Mouse (Mus musculus) hindbrain, embryonic 10.5 days (tissue): Measurements from ENCODE around the gene Ikzf4. TPM values are rescaled to one million over a fixed set of nuclear protein-coding genes. Genes with fewer than 3 reads are reported as not detected.
A peak's percentile ranks its signal among the peaks of the same experiment; 100 is the strongest.

Experiments used
- DNase-seq: peaks from one replicate; pipeline ENCODE4 v3.0.0-alpha.2; 2017; ENCODE audit warnings: low spot score
- H3K27ac ChIP-seq: fragments of 300-500 bp; sonication (generic); 2 replicates; pipeline ENCODE4 v1.5.1; 2016; ENCODE audit warnings: mild to moderate bottlenecking, moderate library complexity
- H3K27me3 ChIP-seq: fragments of 300-500 bp; sonication (generic); 2 replicates; pipeline ENCODE4 v1.6.1; 2016; ENCODE audit warnings: mild to moderate bottlenecking; ENCODE audit not compliant: poor library complexity, insufficient read depth, severe bottlenecking
- H3K36me3 ChIP-seq: fragments of 300-500 bp; sonication (generic); 2 replicates; pipeline ENCODE4 v1.6.1; 2016; ENCODE audit warnings: mild to moderate bottlenecking, moderate library complexity
- H3K4me1 ChIP-seq: fragments of 300-500 bp; sonication (generic); replicated peaks from 2 replicates; pipeline ENCODE4 v1.6.1; 2016; ENCODE audit warnings: mild to moderate bottlenecking
- H3K4me3 ChIP-seq: fragments of 300-500 bp; sonication (generic); 2 replicates; pipeline ENCODE4 v1.5.1; 2016; ENCODE audit warnings: mild to moderate bottlenecking, moderate library complexity
- H3K9me3 ChIP-seq: fragments of 300-500 bp; sonication (generic); 2 replicates; pipeline ENCODE4 v1.6.1; 2016; ENCODE audit warnings: mild to moderate bottlenecking, moderate library complexity
- WGBS: fragments of 180-500 bp; shearing (Covaris S2); methylation state at CpG from one replicate; pipeline ENCODE4 v1.1.7; 2016; 5-methylcytosine and 5-hydroxymethylcytosine counted together
- polyA plus RNA-seq: library from polyadenylated mRNA; unstranded; fragments of >200 nt; fragmentation: Nextera tagmentation; extraction: Ambion mirVana; gene quantifications from 2 replicates; pipeline ENCODE4 v1.2.1, GENCODE M21; 2016

Gene Ikzf4
- polyA plus RNA-seq = 2.6 and 3.5 TPM in 2 replicates

DNA sequence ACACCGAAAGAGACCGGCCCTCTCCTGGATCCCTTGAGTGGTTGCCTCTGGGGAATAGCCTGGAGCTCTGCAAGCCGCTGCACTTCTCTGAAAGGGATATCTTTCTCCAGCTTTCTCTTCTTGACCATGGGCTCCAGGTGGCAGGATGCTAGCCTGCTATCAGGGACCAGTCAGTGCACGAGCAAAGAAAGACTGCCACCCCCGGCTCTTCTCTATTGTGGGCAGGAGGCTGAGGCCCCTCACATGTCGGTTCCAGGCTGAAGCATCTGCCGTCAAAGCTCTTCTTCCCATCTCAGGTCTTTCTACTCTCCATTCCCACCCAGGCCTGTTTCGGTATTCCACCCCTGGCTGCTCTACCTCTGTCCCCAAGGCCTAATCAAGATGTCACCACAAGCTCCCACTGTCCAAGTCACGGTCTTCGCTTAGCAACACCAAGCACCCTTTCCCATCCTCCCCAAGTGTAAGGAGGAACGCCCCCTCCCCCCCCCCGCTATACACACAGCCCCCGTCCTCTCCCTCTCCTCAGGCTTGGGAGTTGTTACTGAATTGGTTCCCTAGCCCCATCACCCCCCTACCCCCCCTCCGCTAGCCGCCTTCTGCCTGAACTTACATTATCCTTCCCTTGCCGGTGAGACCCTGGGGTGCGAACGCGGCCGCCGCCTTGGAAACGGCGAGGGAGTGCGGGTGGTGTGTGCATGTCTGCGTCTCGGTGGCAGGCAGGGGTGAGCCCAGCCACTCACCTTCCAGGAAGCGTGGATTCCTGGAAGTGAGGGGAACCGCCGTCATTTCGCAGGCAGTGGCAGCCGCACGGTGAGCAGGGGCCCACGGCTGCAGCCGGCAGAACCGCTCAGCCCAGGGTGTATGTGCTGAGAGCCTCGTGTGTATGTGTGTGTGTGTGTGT, at the start of gene Ikzf4:
Ikzf4 (minus strand) TSS at position 881 of the 901 bp plus-strand sequence.
- H3K27ac ChIP-seq = peak within 1 kb of the TSS; percentile 90
- 2% methylated on average over 36 of the region's 36 CpGs for WGBS
- peaks cover 16% of the 10 kb centered on the region for H3K36me3 ChIP-seq
- DNase-seq = peak; percentile 59
- H3K4me3 ChIP-seq = peak within 1 kb of the TSS; percentile 70
- H3K27me3 ChIP-seq = peaks cover 20% of the 10 kb centered on the region
- H3K4me1 ChIP-seq = peaks cover 31% of the 10 kb centered on the region
- H3K9me3 ChIP-seq = no peaks in the 10 kb centered on the region

DNA sequence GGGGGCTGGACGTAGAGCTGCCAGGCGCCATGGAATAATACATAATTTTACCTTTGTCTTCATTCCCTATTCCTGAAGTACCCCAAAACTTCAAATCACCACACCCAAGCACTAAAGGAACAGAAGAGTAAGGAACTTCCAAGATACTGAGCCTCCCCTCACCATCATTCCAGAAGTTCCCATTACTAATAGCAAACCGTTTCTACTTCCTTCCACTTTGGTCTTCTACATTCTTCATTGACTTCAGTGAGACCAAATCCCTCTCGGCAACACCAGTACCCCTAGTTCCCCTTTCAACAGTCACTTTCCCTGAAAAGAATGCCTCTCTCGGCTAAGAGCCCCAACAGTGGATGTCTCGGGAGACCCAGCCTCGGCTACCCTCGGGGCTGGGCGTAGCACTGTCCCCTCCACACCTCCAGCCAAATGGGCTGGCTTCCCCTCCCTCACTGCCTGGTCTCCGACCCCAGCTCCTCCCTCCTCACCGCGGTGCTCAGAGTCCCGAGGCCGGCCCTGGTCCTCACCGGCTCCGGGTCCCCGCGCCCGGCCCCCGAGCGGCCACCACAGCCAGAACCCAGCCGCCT, 49.7 kb upstream of the Ikzf4 start:
- Histone ChIP-seq H3K4me3 (peak overlapping the region; percentile 83), H3K4me1 (peaks cover 17% of the 10 kb centered on the region), H3K27me3 (no peaks in the 10 kb centered on the region), H3K36me3 (peaks cover 38% of the 10 kb centered on the region), H3K9me3 (no peaks in the 10 kb centered on the region), H3K27ac (peak overlapping the region; percentile 98)
- no peak for DNase-seq
- WGBS = under 1% methylated on average over 22 of the region's 22 CpGs

DNA sequence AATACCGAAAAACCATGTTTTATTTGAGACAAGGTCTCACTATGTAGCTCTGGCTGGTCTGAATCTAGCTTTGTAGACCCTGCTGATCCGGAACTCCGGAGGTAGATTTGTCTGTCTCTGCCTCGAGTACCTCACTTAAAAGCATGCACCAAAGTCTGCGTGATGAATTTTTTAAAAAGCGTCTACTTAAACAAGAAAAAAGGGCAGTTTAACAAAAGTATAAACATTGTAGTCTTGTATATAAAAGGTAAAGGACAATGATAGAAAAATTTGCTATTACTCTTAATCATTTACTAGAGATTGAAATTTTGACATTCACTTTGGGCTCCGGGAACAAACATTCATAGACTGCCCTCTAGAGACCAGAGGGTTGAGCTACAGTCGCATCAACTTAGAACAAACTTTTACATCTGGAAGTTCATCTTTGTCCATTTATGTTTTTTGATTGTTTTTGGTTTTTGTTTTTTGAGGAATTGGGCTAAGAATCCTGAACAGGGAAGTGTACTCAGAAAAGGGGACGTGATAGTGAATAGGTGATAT, 28.7 kb upstream of the Ikzf4 start:
- Histone ChIP-seq H3K27ac (0 out of 2 replicates have a peak overlapping the region, but pooled peaks have one; percentile 83), H3K27me3 (peaks cover 36% of the 10 kb centered on the region), H3K36me3 (peaks cover 24% of the 10 kb centered on the region), H3K4me1 (peaks cover 23% of the 10 kb centered on the region), H3K4me3 (peak overlapping the region; percentile 80), H3K9me3 (no peaks in the 10 kb centered on the region)
- WGBS = 4% methylated on average over 9 of the region's 9 CpGs
- DNase-seq = no peak

DNA sequence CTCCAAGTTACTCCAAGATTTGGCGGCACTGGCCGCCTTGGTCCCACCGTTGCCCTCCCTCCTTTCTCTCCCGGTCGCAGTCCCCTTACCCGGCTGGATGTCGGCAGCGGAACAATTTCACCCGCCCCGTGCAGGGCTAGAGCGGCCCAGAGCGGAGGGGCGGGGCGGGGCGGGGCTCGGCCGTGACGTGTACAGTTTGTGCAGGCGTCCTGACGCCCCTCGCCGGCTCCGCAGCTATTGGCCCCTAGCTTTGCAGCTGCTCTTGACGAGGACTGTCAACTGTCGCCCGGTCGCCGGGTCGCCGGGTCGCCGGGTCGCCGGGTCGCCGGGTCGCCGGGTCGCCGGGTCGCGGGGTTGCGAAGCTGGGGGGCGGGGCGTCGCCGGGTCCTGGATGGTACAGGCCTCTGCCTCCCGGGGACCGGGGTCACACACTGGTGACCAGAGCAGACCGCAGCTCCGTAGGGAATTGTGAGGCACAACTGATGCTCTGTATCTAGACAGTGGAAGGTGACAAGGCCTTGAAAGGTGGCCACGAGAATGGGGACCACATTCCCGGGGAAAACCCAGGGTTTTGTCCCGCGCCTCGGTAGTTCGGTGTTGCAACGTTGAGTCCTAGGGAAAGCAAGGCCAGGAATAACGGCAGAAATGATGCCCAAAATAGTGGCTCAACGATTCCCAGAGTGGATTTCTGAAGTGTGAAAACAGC, 28.1 kb upstream of the Ikzf4 start, which contains the start of gene Suox:
Suox (minus strand) TSS at position 311 of the 706 bp plus-strand sequence.
- Histone ChIP-seq H3K27ac (peak within 1 kb of the TSS; percentile 83), H3K4me3 (peak within 1 kb of the TSS; percentile 80), H3K9me3 (no peaks in the 10 kb centered on the region), H3K27me3 (peaks cover 36% of the 10 kb centered on the region), H3K36me3 (peaks cover 18% of the 10 kb centered on the region), H3K4me1 (peaks cover 28% of the 10 kb centered on the region)
- under 1% methylated on average over 60 of the region's 60 CpGs for WGBS
- peak; percentile 94 for DNase-seq

GRCm38 (mm10) chr10:128671148-128671547, 25.4 kb upstream of the Ikzf4 start:
- 91% methylated on average over 9 of the region's 9 CpGs for WGBS
- H3K27ac ChIP-seq = 0 out of 2 replicates have a peak overlapping the region, but pooled peaks have one; percentile 23
- H3K4me1 ChIP-seq = peaks cover 36% of the 10 kb centered on the region
- no peak overlapping the region; the same call in 1 of the 2 replicates for H3K4me3 ChIP-seq
- H3K9me3 ChIP-seq = no peaks in the 10 kb centered on the region
- peaks cover 12% of the 10 kb centered on the region for H3K36me3 ChIP-seq
- H3K27me3 ChIP-seq = peaks cover 36% of the 10 kb centered on the region
- DNase-seq = no peak

- Histone ChIP-seq H3K4me1 (peaks cover 31% of the 10 kb centered on the region), H3K9me3 (no peaks in the 10 kb centered on the region), H3K27ac (peak overlapping the region; percentile 88), H3K4me3 (peak overlapping the region; percentile 85), H3K27me3 (peaks cover 36% of the 10 kb centered on the region), H3K36me3 (peaks cover 11% of the 10 kb centered on the region; the same call in 1 of the 2 replicates)
- WGBS = under 1% methylated on average over 42 of the region's 42 CpGs
- DNase-seq = peak; percentile 61
These were observed 23.2 kb upstream of the Ikzf4 start for GRCm38 (mm10) chr10:128668790-128669672.

- H3K27ac ChIP-seq = no peak overlapping the region
- 92% methylated on average over 2 of the region's 2 CpGs for WGBS
These were observed 20.0 kb upstream of the Ikzf4 start for GRCm38 (mm10) chr10:128665806-128666205.

DNA sequence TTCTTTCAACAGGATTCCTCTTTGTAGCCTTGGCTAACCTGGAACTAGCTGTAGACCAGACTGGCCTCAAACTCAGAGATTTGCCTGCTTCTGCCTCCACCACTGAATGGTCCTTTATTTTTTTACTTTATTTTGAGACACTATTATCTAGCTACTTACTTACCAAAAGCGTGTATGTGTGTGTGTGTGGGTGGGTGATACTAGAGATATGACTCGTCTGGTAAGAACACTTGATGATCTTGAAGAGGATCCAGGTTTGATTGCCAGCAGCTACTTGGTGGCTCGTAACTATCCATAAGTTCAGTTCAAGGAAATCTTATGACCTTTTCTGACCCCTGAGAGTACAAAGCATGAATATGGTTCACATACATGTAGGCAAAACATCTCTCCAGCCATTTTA, 19.5 kb upstream of the Ikzf4 start:
- WGBS = 84% methylated on average over 3 of the region's 3 CpGs
- H3K4me1 ChIP-seq = peaks cover 14% of the 10 kb centered on the region
- no peak overlapping the region for H3K27ac ChIP-seq
- H3K4me3 ChIP-seq = no peak overlapping the region
- no peaks in the 10 kb centered on the region for H3K36me3 ChIP-seq
- DNase-seq = no peak
- H3K9me3 ChIP-seq = no peaks in the 10 kb centered on the region
- H3K27me3 ChIP-seq = peaks cover 8% of the 10 kb centered on the region

More at GRCm38 (mm10) chr10:128665806-128666205, 20.0 kb upstream of the Ikzf4 start:
- peaks cover 2% of the 10 kb centered on the region; the same call in 1 of the 2 replicates for H3K36me3 ChIP-seq
- peaks cover 13% of the 10 kb centered on the region for H3K27me3 ChIP-seq
- H3K4me1 ChIP-seq = peaks cover 14% of the 10 kb centered on the region
- DNase-seq = no peak
- H3K4me3 ChIP-seq = no peak overlapping the region
- no peaks in the 10 kb centered on the region for H3K9me3 ChIP-seq

- DNase-seq = no peak
- 77% methylated on average over 3 of the region's 3 CpGs for WGBS
- H3K4me1 ChIP-seq = peaks cover 16% of the 10 kb centered on the region
- H3K4me3 ChIP-seq = no peak overlapping the region
- H3K9me3 ChIP-seq = no peaks in the 10 kb centered on the region
- H3K27me3 ChIP-seq = peaks cover 3% of the 10 kb centered on the region; the same call in 1 of the 2 replicates
- no peaks in the 10 kb centered on the region for H3K36me3 ChIP-seq
- no peak overlapping the region for H3K27ac ChIP-seq
These were observed 19.0 kb upstream of the Ikzf4 start for GRCm38 (mm10) chr10:128664808-128665207.

DNA sequence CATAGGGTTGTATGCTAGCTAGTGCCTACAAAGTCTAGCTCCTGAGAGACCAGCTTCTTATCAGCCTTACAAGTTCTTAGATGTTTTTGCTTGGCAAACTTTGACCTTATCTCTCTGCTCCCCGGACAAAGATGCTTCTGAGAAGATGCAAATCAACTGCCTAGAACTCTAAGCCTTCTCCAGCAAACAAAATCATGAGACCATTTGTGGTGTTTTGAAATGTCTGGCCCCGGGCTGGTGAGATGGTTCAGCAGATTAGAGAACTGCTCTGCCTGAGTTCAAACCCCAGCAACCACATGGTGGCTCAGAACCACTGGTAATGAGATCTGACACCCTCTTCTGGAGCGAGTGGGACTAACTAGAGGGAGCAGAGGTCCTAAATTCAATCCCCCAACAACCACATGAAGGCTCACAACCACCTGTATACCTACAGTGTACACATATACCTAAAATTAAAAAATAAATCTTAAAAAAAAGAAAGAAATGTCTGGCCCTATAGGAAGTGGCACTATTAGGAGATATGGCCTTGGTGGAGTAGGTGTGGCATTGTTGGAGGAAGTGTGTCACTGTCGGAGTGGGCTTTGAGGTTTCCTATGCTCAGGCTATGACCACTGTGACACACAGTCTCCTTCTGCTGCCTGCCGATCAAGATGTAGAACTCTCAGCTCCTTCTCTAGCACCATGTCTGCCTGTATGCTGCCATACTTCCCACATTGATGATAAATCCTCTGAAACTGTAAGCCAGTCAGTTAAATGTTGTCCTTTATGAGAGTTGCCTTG, 17.8 kb upstream of the Ikzf4 start:
- Histone ChIP-seq H3K4me3 (no peak overlapping the region), H3K27me3 (no peaks in the 10 kb centered on the region)
- 69% methylated on average over 5 of the region's 5 CpGs for WGBS

DNA sequence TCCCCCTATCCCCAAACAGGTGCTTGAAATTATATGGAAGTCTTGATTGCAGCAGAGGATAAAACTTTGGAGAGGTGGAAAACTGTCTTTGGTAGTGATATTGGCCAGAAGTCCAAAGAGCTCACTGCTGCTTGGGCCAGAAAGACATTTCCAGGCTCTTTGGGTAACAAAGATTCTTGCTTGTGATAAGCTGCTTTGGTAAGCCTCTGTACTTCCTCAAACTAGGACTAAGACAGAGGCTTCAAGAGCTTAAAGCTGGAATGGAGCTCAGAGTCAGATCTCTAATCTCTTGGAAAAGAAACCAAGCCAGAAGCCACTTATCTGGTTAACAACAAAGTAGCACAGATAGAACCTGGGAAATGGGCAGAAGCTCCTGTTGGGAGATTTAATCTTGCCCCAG, 16.7 kb upstream of the Ikzf4 start:
- Histone ChIP-seq H3K27ac (no peak overlapping the region), H3K9me3 (no peaks in the 10 kb centered on the region)
- DNase-seq = no peak

More for the DNA sequence above, 17.8 kb upstream of the Ikzf4 start:
- H3K27ac ChIP-seq = no peak overlapping the region
- no peaks in the 10 kb centered on the region for H3K36me3 ChIP-seq
- H3K4me1 ChIP-seq = peaks cover 12% of the 10 kb centered on the region
- H3K9me3 ChIP-seq = no peaks in the 10 kb centered on the region
- DNase-seq = no peak

More for the DNA sequence above, 16.7 kb upstream of the Ikzf4 start:
- Histone ChIP-seq H3K36me3 (no peaks in the 10 kb centered on the region), H3K4me1 (peaks cover 7% of the 10 kb centered on the region; the same call in 1 of the 2 replicates), H3K4me3 (no peak overlapping the region), H3K27me3 (no peaks in the 10 kb centered on the region)
